Mouse (Mus musculus) urinary bladder, postnatal 25 days (tissue): Measurements from ENCODE around the gene Tipin.

Experiments used
- DNase-seq: peaks from one replicate; pipeline ENCODE4 v3.0.0; 2022; ENCODE audit warnings: low spot score

The Tipin gene

DNA sequence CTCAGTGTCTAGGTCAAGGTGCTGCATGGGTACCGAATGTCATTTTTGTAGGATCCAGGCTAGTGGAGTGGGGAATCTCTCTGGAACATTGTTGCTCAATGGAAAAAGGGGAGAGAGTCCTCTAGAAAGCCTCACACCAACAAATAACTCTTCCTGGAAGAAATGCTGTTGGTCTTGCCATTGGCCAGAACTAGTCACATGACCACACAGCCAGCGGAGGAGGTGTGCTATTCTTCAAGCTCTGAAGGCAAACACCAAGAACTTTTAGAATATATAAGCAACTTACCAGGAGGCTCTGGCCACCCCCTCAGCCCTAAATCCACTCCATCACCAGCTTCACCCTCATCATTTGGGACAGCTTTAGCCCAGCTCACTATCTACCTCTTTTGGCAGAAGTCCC is 62.3 kb downstream of the Tipin start:
- no peak for DNase-seq

DNA sequence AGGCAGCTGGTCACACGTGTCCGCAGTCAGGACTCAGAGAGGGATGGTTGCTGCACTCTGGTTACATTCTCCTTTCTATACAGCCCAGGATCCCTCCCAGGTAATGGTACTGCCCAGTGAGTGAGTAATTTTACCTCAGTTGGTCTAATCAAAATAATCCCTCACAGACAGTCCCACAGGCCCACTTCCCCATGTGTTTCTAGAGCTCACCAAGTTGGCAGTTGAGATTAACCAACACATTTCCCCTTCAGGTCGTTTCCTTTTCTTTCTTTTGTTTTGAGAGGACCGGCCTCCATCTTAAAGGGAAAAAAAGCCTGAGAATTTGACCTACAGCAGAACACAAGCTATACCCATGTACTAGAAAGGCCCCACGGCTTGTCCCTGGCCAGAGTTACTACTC is 64.5 kb downstream of the Tipin start:
- DNase-seq: no peak

DNA sequence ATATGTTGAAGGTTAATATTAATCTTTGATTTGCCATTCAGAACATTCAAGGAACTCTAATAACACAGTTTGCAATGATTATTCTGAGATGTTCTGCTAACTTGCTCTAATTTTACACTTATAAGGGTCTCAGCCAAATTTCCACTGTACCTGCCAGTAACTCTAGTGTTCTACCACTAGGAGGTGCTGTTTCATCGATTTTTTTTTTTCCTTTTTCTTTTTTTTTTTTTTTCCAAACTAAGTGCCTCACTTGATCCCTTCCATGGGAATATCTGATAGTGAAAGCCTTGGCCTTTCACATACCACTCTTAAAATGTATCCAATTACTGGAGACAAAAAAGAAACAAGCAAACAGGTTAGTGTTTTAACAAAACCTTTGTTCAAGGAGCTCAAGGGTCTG is 66.0 kb downstream of the Tipin start:
- DNase-seq: no peak

DNA sequence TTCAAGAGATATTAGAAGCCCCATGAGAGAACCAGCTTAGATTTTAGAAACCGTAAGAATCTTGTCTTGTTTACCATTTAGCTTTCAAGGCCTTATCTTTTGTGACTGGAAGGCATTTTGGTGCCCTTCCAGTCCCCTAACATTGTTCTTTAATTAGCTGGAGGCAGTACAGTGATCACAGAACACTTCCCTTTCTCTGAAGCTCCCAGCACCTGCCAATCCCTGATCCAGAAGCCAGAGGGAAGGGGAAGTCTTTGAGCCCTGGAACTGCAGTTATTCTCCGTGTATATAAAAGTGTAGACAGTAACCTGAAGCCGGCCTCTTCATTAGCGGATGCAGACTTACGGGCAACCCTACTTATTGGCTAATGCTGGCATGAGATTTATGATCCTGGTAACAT is 68.1 kb downstream of the Tipin start:
- DNase-seq: no peak

DNA sequence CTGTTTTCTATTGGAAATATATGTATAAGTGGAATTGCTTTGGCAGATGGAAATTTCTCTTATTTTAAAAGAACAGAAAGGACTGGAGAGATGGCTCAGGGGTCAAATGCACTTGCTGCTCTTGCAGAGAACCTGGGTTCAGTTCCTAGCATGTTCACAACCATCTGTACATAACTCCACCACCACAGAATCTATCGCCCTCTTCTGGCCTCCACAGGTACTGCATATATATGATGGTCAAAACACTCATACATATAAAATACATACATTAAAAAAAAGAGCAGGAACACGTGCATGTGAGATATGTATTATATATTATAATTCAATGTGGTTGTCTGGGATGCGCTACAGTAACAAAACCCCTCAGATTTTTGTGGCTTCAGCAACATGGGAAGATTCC is 69.8 kb downstream of the Tipin start:
- DNase-seq: no peak
